Mouse (Mus musculus): ENCODE measurements around the gene Olfr467. TPM values are rescaled to one million over a fixed set of nuclear protein-coding genes. Genes with fewer than 3 reads are reported as not detected.
"Not testable (repeated sequence)": the region's sequence is repeated elsewhere in the genome, so short reads cannot be mapped to it uniquely, and the experiment has no call there.

Gene Olfr467
- total RNA-seq (2021): not detected
- long read RNA-seq, experiment 1: 0 reads
- long read RNA-seq, experiment 2: 0 reads

- no peak for DNase-seq (ENCODE audit: low spot score in 2 of 2)
Observed at GRCm38 (mm10) chr7:107811963-107812362, at the start of gene Olfr467. Olfr467 (plus strand) TSS chr7:107812263.

- DNase-seq (ENCODE audit: low spot score in 2 of 2): no peak
Observed at GRCm38 (mm10) chr7:107770812-107771211, 41.3 kb upstream of the Olfr467 start.

GRCm38 (mm10) chr7:107778216-107778615 lies 33.8 kb upstream of the Olfr467 start:
- DNase-seq (ENCODE audit: low spot score in 2 of 2): no peak

- no peak for DNase-seq (ENCODE audit: low spot score in 2 of 2)
Observed at GRCm38 (mm10) chr7:107779611-107780010, 32.5 kb upstream of the Olfr467 start.

GRCm38 (mm10) chr7:107787977-107788620 lies 24.0 kb upstream of the Olfr467 start:
- DNase-seq (ENCODE audit: low spot score in 2 of 2): no peak

GRCm38 (mm10) chr7:107796500-107796899 lies 15.6 kb upstream of the Olfr467 start:
- no peak for DNase-seq (ENCODE audit: low spot score in 2 of 2)

- no peak for DNase-seq (ENCODE audit: low spot score in 2 of 2)
Observed at GRCm38 (mm10) chr7:107801108-107801507, 11.0 kb upstream of the Olfr467 start, which contains the start of gene Ovch2. Ovch2 (minus strand) TSS chr7:107801208.

DNA sequence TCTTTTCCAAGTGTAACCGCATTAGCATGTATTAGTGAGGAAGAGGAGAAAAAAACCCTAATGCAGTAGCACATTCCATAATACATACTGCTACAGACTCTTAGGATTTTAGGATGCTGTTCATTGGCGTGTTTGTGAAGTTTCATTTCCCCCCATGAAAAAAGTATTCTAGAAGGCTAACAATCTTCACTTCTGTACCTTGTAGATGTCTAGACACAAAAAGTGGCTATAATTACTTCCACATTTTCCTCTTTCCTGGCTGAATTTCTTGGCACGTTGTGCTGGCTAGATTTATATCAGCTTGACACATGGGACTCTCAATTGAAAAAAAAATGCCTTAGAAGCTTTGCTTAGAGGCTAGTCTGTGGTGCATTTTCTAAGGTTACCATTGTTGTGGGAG lies 9.9 kb upstream of the Olfr467 start:
- DNase-seq (ENCODE audit: low spot score in 2 of 2): no peak

GRCm38 (mm10) chr7:107819442-107819841 lies 7.4 kb downstream of the Olfr467 start:
- no peak for DNase-seq (ENCODE audit: low spot score in 2 of 2)

- DNase-seq (ENCODE audit: low spot score in 2 of 2): not testable (repeated sequence)
Observed at GRCm38 (mm10) chr7:107823867-107824266, 11.8 kb downstream of the Olfr467 start.

- not testable (repeated sequence) for DNase-seq (ENCODE audit: low spot score in 2 of 2)
Observed at GRCm38 (mm10) chr7:107825441-107825840, 13.4 kb downstream of the Olfr467 start, which contains the start of gene Olfr469. Olfr469 (minus strand) TSS chr7:107825541.

- no peak for DNase-seq (ENCODE audit: low spot score in 2 of 2)
Observed at GRCm38 (mm10) chr7:107841719-107842118, 29.7 kb downstream of the Olfr467 start.

GRCm38 (mm10) chr7:107847390-107847789 lies 35.3 kb downstream of the Olfr467 start, which contains the start of gene Olfr470:
Olfr470 (minus strand) TSS chr7:107847490.
- not testable (repeated sequence) for DNase-seq (ENCODE audit: low spot score in 2 of 2)

Other genes with a start within 250 kb of the Olfr467 start
- 10 to 100 TPM; 21.2 to 21.9 TPM for gene Olfml1, start 244.8 kb upstream of the Olfr467 start, total RNA-seq (2021)
- 10 to 100 TPM; 24.4 to 25.7 TPM for gene Ppfibp2, start 217.1 kb upstream of the Olfr467 start, total RNA-seq (2021)
- gene 5330417H12Rik, start 187.1 kb upstream of the Olfr467 start, total RNA-seq (2021): not detected
- gene Cyb5r2, start 54.2 kb upstream of the Olfr467 start, total RNA-seq (2021): under 1 TPM in 1 of 2 experiments, not detected in 1; 0.25 TPM
- gene Ovch2, start 11.1 kb upstream of the Olfr467 start, total RNA-seq (2021): not detected
- gene Olfr469, start 13.3 kb downstream of the Olfr467 start, total RNA-seq (2021): not detected
- gene Olfr470, start 35.2 kb downstream of the Olfr467 start, total RNA-seq (2021): not detected
- gene Olfr472, start 85.6 kb downstream of the Olfr467 start, total RNA-seq (2021): not detected
- gene Olfr473, start 118.2 kb downstream of the Olfr467 start, total RNA-seq (2021): not detected
- gene Olfr474, start 142.4 kb downstream of the Olfr467 start, total RNA-seq (2021): not detected
- not detected for gene Olfr476, start 152.5 kb downstream of the Olfr467 start, total RNA-seq (2021)
- not detected for gene Olfr477, start 174.4 kb downstream of the Olfr467 start, total RNA-seq (2021)
- not detected for gene Olfr478, start 221.7 kb downstream of the Olfr467 start, total RNA-seq (2021)
- gene Olfr479, start 238.4 kb downstream of the Olfr467 start, total RNA-seq (2021): not detected

Data from gastrocnemius, postnatal 4 days (tissue).